Mouse (Mus musculus): Measurements from ENCODE around the gene Gli2.

DNA sequence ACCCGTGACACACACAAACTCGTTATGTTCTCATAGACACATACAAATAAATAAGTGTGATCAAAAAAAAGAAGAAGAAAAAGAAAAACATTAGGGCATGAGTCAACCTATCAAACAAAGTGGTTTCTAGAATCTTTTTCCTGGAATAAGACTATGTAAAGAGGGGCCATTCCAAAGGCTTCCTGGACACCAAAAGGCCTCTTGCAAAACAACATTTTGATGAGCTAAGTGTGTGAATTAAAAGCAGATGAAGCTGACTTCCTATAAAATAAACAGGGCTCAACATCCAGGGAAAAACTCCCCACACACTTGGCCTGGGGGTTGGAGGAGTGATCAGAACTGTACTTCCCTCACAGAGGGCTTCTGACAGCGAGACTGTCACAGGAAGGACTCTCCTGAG lies 155.1 kb downstream of the Gli2 start:
- TF ChIP-seq CHD2 (IDR thresholded peaks at IDR 0.05; ENCODE audit: low read depth, low read length), result no peak
- TF ChIP-seq ZNF384 (IDR thresholded peaks at IDR 0.05; ENCODE audit: low read depth, low read length), result no peak

All from ES-E14 (cell line).